Mouse (Mus musculus) gastrocnemius, postnatal 36 days (tissue): ENCODE measurements at regions not wholly inside any gene's neighbourhood (a gene's known extent, or its start where the extent isn't known, plus 50 kb on each side); places are given as distances from the start of the nearest gene placed in this dataset.

Experiments used
- DNase-seq, 2 experiments: peaks; one replicate each; pipeline ENCODE4 v3.0.0; 2022
- intact Hi-C: fragments of 180-260 bp; cut with DNase I; formaldehyde crosslinking; loops from one replicate; pipeline ENCODE4 v1.15.1; 2025

- intact Hi-C loops: no loop called here
- DNase-seq: no peak
Measured at GRCm38 (mm10) chr5:119325681-119326255, 344.7 kb upstream of the Tbx3 start.

GRCm38 (mm10) chr5:119326895-119327294 lies 343.6 kb upstream of the Tbx3 start:
- DNase-seq: no peak

GRCm38 (mm10) chr5:119328971-119329370 lies 341.5 kb upstream of the Tbx3 start:
- DNase-seq: no peak
- intact Hi-C loops: no loop called here

More at GRCm38 (mm10) chr5:119326895-119327294, 343.6 kb upstream of the Tbx3 start:
- intact Hi-C loops: no loop called here

GRCm38 (mm10) chr5:119329371-119329770 lies 341.1 kb upstream of the Tbx3 start:
- intact Hi-C loops: no loop called here
- no peak for DNase-seq

- intact Hi-C loops: no loop called here
Measured at GRCm38 (mm10) chr5:119329860-119330259, 340.6 kb upstream of the Tbx3 start.

GRCm38 (mm10) chr5:119331461-119331860 lies 339.0 kb upstream of the Tbx3 start:
- no peak for DNase-seq
- intact Hi-C loops: no loop called here

More at GRCm38 (mm10) chr5:119329860-119330259, 340.6 kb upstream of the Tbx3 start:
- DNase-seq: no peak

- intact Hi-C loops: no loop called here
- DNase-seq: peak in 1 of 2 experiments; percentile 17
Measured at GRCm38 (mm10) chr5:119332621-119333020, 337.8 kb upstream of the Tbx3 start.

- intact Hi-C loops: no loop called here
- no peak for DNase-seq
Measured at GRCm38 (mm10) chr5:119335211-119335610, 335.3 kb upstream of the Tbx3 start.

GRCm38 (mm10) chr5:119335979-119336378 lies 334.5 kb upstream of the Tbx3 start:
- intact Hi-C loops: no loop called here
- no peak for DNase-seq

GRCm38 (mm10) chr5:119337739-119338138 lies 332.7 kb upstream of the Tbx3 start:
- intact Hi-C loops: no loop called here
- DNase-seq: no peak

GRCm38 (mm10) chr5:119338711-119339110 lies 331.8 kb upstream of the Tbx3 start:
- intact Hi-C loops: no loop called here
- DNase-seq: no peak

- DNase-seq: no peak
Measured at GRCm38 (mm10) chr5:119348303-119348702, 322.2 kb upstream of the Tbx3 start.

GRCm38 (mm10) chr5:119349395-119349794 lies 321.1 kb upstream of the Tbx3 start:
- DNase-seq: no peak
- intact Hi-C loops: no loop called here

More at GRCm38 (mm10) chr5:119348303-119348702, 322.2 kb upstream of the Tbx3 start:
- intact Hi-C loops: no loop called here

GRCm38 (mm10) chr5:119350325-119350915 lies 320.0 kb upstream of the Tbx3 start:
- intact Hi-C loops: no loop called here
- no peak for DNase-seq

- DNase-seq: no peak
- intact Hi-C loops: no loop called here
Measured at GRCm38 (mm10) chr5:119355471-119355870, 315.0 kb upstream of the Tbx3 start.

- DNase-seq: no peak
- intact Hi-C loops: no loop called here
Measured at GRCm38 (mm10) chr5:119356051-119356450, 314.4 kb upstream of the Tbx3 start.

GRCm38 (mm10) chr5:119359709-119360108 lies 310.8 kb upstream of the Tbx3 start:
- DNase-seq: no peak
- intact Hi-C loops: no loop called here

- DNase-seq: no peak
- intact Hi-C loops: no loop called here
Measured at GRCm38 (mm10) chr5:119360351-119360750, 310.1 kb upstream of the Tbx3 start.

GRCm38 (mm10) chr5:119361406-119362044 lies 308.9 kb upstream of the Tbx3 start:
- no peak for DNase-seq
- intact Hi-C loops: no loop called here

- intact Hi-C loops: no loop called here
- DNase-seq: no peak
Measured at GRCm38 (mm10) chr5:119362452-119362851, 308.0 kb upstream of the Tbx3 start.

GRCm38 (mm10) chr5:119364250-119364649 lies 306.2 kb upstream of the Tbx3 start:
- intact Hi-C loops: no loop called here

GRCm38 (mm10) chr5:119365157-119365556 lies 305.3 kb upstream of the Tbx3 start:
- no peak for DNase-seq
- intact Hi-C loops: no loop called here

More at GRCm38 (mm10) chr5:119364250-119364649, 306.2 kb upstream of the Tbx3 start:
- DNase-seq: no peak
